In genomic region chr17:25645661-25646060, GRCm38 (mm10) we compare ENCODE assay signal across 17 mouse cellular contexts.
"Had no signal": no experiment of that assay in that cellular context is flagged by ENCODE, and none has a peak within 500 bp of the region (broad histone marks: within the 10 kb centered on the region; RNA-seq: fewer than 3 reads in every experiment).

No protein-coding gene starts in this region.

- H3K9ac ChIP-seq: lung, embryonic 15.5 days; midbrain, embryonic 13.5 days; midbrain, embryonic 15.5 days; neural tube, embryonic 12.5 days; stomach, embryonic 15.5 days had no signal

- H3K9me3 ChIP-seq: lung, embryonic 15.5 days; midbrain, embryonic 13.5 days; midbrain, embryonic 15.5 days; neural tube, embryonic 12.5 days; stomach, embryonic 15.5 days had no signal

- H3K36me3 ChIP-seq: lung, embryonic 15.5 days; stomach, embryonic 15.5 days had no signal

- H3K4me3 ChIP-seq: lung, embryonic 15.5 days; megakaryocyte, embryonic 14.5 days; midbrain, embryonic 13.5 days; midbrain, embryonic 15.5 days; neural tube, embryonic 12.5 days; stomach, embryonic 15.5 days had no signal

- H3K27ac ChIP-seq: lung, embryonic 15.5 days; macrophage; midbrain, embryonic 13.5 days; midbrain, embryonic 15.5 days; neural tube, embryonic 12.5 days; stomach, embryonic 15.5 days; stomach, postnatal 0 days had no signal

- DNase-seq: lung, adult 2 months; lung, postnatal 14 days; lung, postnatal 36 days; right cerebral cortex, postnatal 14 days; thymus, adult 2 months; thymus, postnatal 25 days; thymus, postnatal 4 days had no signal

- ATAC-seq: lung, postnatal 0 days; midbrain, embryonic 13.5 days; midbrain, embryonic 15.5 days had no signal

- H3K4me2 ChIP-seq: lung, embryonic 15.5 days; midbrain, embryonic 11.5 days; midbrain, embryonic 13.5 days; midbrain, embryonic 15.5 days; neural tube, embryonic 12.5 days; stomach, embryonic 15.5 days had no signal

- H3K27me3 ChIP-seq: lung, embryonic 15.5 days; midbrain, embryonic 13.5 days; midbrain, embryonic 15.5 days; neural tube, embryonic 12.5 days; stomach, embryonic 15.5 days had no signal
